Mouse (Mus musculus): ENCODE data around the gene Il11ra1.

- TF ChIP-seq CTCF (IDR thresholded peaks at IDR 0.05; ENCODE audit: low read depth, low read length): no peak
- no peak for TF ChIP-seq EP300 (IDR thresholded peaks at IDR 0.05; ENCODE audit: insufficient read depth, low read depth, low read length)
Observed at GRCm38 (mm10) chr4:41759656-41760287, 60.0 kb downstream of the Il11ra1 start.
